Mouse (Mus musculus) megakaryocyte, embryonic 14.5 days (primary cell): Measurements from ENCODE around the gene Hoxb7.

Experiments
- FLI1 ChIP-seq: IDR thresholded peaks from 2 replicates; pipeline ENCODE4 v1.6.1; 2012; ENCODE audit warnings: low read length, inconsistent platforms, mixed read lengths
- GATA1 ChIP-seq: IDR thresholded peaks from 3 replicates; pipeline ENCODE4 v1.6.1; 2012; ENCODE audit warnings: mixed read lengths, low read length, inconsistent platforms, borderline replicate concordance

DNA sequence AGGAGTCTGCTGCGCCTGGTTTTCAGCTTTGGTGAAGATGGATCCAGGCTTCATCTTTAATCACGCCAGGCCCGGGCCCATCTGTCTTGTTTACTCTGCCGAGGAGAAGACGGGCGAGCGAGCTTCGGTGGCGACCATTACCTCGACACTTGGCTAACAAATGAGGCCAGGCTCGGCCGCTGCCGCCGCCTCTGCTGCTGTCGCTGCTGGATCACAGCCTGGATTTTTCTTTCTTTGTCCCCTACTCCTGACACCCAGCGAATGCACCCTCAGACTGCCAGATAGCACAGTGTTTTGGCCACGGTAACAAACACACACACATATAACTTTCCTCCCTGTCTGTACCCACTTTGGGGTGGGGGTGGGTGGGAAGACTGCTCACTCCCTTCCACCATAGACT is 34.3 kb downstream of the Hoxb7 start:
- no peak for TF ChIP-seq GATA1
- TF ChIP-seq FLI1: no peak
